Mouse (Mus musculus): ENCODE measurements at regions not wholly inside any gene's neighbourhood (a gene's known extent, or its start where the extent isn't known, plus 50 kb on each side); places are given as distances from the start of the nearest gene placed in this dataset.

GRCm38 (mm10) chr1:39069676-39070075 is 84.3 kb downstream of the Pdcl3 start:
- TF ChIP-seq CTCF (IDR thresholded peaks at IDR 0.05; ENCODE audit: control insufficient read depth, insufficient read depth, insufficient replicate concordance, low read depth, low read length) (no peak), POLR2A (IDR thresholded peaks at IDR 0.05; ENCODE audit: control insufficient read depth, low read depth, low read length) (no peak)
- no peak overlapping the region for H3K27ac ChIP-seq (ENCODE audit: control insufficient read depth, insufficient read depth, low read depth, low read length)
- no peaks in the 10 kb centered on the region for H3K27me3 ChIP-seq (ENCODE audit: control insufficient read depth, insufficient read depth, low read length)

GRCm38 (mm10) chr1:39075966-39076365 is 90.6 kb downstream of the Pdcl3 start:
- TF ChIP-seq CTCF (IDR thresholded peaks at IDR 0.05; ENCODE audit: control insufficient read depth, insufficient read depth, insufficient replicate concordance, low read depth, low read length) = no peak
- TF ChIP-seq POLR2A (IDR thresholded peaks at IDR 0.05; ENCODE audit: control insufficient read depth, low read depth, low read length) = no peak
- Histone ChIP-seq H3K36me3 (ENCODE audit: control insufficient read depth, insufficient read depth, low read length) (no peaks in the 10 kb centered on the region), H3K27ac (ENCODE audit: control insufficient read depth, insufficient read depth, low read depth, low read length) (no peak overlapping the region), H3K4me1 (ENCODE audit: control insufficient read depth, insufficient read depth, low read length) (no peaks in the 10 kb centered on the region), H3K4me3 (ENCODE audit: control insufficient read depth, low read depth, low read length) (no peak overlapping the region), H3K27me3 (ENCODE audit: control insufficient read depth, insufficient read depth, low read length) (no peaks in the 10 kb centered on the region)

More at GRCm38 (mm10) chr1:39069676-39070075, 84.3 kb downstream of the Pdcl3 start:
- no peaks in the 10 kb centered on the region for H3K4me1 ChIP-seq (ENCODE audit: control insufficient read depth, insufficient read depth, low read length)
- no peaks in the 10 kb centered on the region for H3K36me3 ChIP-seq (ENCODE audit: control insufficient read depth, insufficient read depth, low read length)
- H3K4me3 ChIP-seq (ENCODE audit: control insufficient read depth, low read depth, low read length) = no peak overlapping the region

- H3K27me3 ChIP-seq (ENCODE audit: control insufficient read depth, insufficient read depth, low read length) = no peaks in the 10 kb centered on the region
- H3K27ac ChIP-seq (ENCODE audit: control insufficient read depth, insufficient read depth, low read depth, low read length) = no peak overlapping the region
- no peaks in the 10 kb centered on the region for H3K4me1 ChIP-seq (ENCODE audit: control insufficient read depth, insufficient read depth, low read length)
- no peak for TF ChIP-seq CTCF (IDR thresholded peaks at IDR 0.05; ENCODE audit: control insufficient read depth, insufficient read depth, insufficient replicate concordance, low read depth, low read length)
- TF ChIP-seq POLR2A (IDR thresholded peaks at IDR 0.05; ENCODE audit: control insufficient read depth, low read depth, low read length) = no peak
- H3K4me3 ChIP-seq (ENCODE audit: control insufficient read depth, low read depth, low read length) = no peak overlapping the region
- no peaks in the 10 kb centered on the region for H3K36me3 ChIP-seq (ENCODE audit: control insufficient read depth, insufficient read depth, low read length)
These were observed 93.3 kb downstream of the Pdcl3 start for GRCm38 (mm10) chr1:39078584-39079315.

- Histone ChIP-seq H3K4me3 (ENCODE audit: control insufficient read depth, low read depth, low read length) (no peak overlapping the region), H3K27ac (ENCODE audit: control insufficient read depth, insufficient read depth, low read depth, low read length) (no peak overlapping the region), H3K36me3 (ENCODE audit: control insufficient read depth, insufficient read depth, low read length) (no peaks in the 10 kb centered on the region), H3K27me3 (ENCODE audit: control insufficient read depth, insufficient read depth, low read length) (no peaks in the 10 kb centered on the region), H3K4me1 (ENCODE audit: control insufficient read depth, insufficient read depth, low read length) (no peaks in the 10 kb centered on the region)
- TF ChIP-seq POLR2A (IDR thresholded peaks at IDR 0.05; ENCODE audit: control insufficient read depth, low read depth, low read length) (no peak), CTCF (IDR thresholded peaks at IDR 0.05; ENCODE audit: control insufficient read depth, insufficient read depth, insufficient replicate concordance, low read depth, low read length) (no peak)
These were observed 98.8 kb downstream of the Pdcl3 start for GRCm38 (mm10) chr1:39083911-39084826.

- Histone ChIP-seq H3K27me3 (ENCODE audit: control insufficient read depth, insufficient read depth, low read length) (no peaks in the 10 kb centered on the region), H3K4me1 (ENCODE audit: control insufficient read depth, insufficient read depth, low read length) (no peaks in the 10 kb centered on the region), H3K36me3 (ENCODE audit: control insufficient read depth, insufficient read depth, low read length) (no peaks in the 10 kb centered on the region), H3K27ac (ENCODE audit: control insufficient read depth, insufficient read depth, low read depth, low read length) (no peak overlapping the region), H3K4me3 (ENCODE audit: control insufficient read depth, low read depth, low read length) (no peak overlapping the region)
- TF ChIP-seq CTCF (IDR thresholded peaks at IDR 0.05; ENCODE audit: control insufficient read depth, insufficient read depth, insufficient replicate concordance, low read depth, low read length) (no peak), POLR2A (IDR thresholded peaks at IDR 0.05; ENCODE audit: control insufficient read depth, low read depth, low read length) (no peak)
These were observed 100.9 kb downstream of the Pdcl3 start for GRCm38 (mm10) chr1:39086273-39086672.

- H3K4me3 ChIP-seq (ENCODE audit: control insufficient read depth, low read depth, low read length) = no peak overlapping the region
- H3K27me3 ChIP-seq (ENCODE audit: control insufficient read depth, insufficient read depth, low read length) = no peaks in the 10 kb centered on the region
- H3K36me3 ChIP-seq (ENCODE audit: control insufficient read depth, insufficient read depth, low read length) = no peaks in the 10 kb centered on the region
These were observed 103.7 kb upstream of the Npas2 start for GRCm38 (mm10) chr1:39089875-39090274.

GRCm38 (mm10) chr1:39091121-39091520 is 102.4 kb upstream of the Npas2 start:
- H3K4me3 ChIP-seq (ENCODE audit: control insufficient read depth, low read depth, low read length) = no peak overlapping the region
- no peak overlapping the region for H3K27ac ChIP-seq (ENCODE audit: control insufficient read depth, insufficient read depth, low read depth, low read length)
- no peaks in the 10 kb centered on the region for H3K27me3 ChIP-seq (ENCODE audit: control insufficient read depth, insufficient read depth, low read length)
- no peaks in the 10 kb centered on the region for H3K4me1 ChIP-seq (ENCODE audit: control insufficient read depth, insufficient read depth, low read length)
- H3K36me3 ChIP-seq (ENCODE audit: control insufficient read depth, insufficient read depth, low read length) = no peaks in the 10 kb centered on the region
- TF ChIP-seq CTCF (IDR thresholded peaks at IDR 0.05; ENCODE audit: control insufficient read depth, insufficient read depth, insufficient replicate concordance, low read depth, low read length) = no peak
- TF ChIP-seq POLR2A (IDR thresholded peaks at IDR 0.05; ENCODE audit: control insufficient read depth, low read depth, low read length) = no peak

More at GRCm38 (mm10) chr1:39089875-39090274, 103.7 kb upstream of the Npas2 start:
- no peak overlapping the region for H3K27ac ChIP-seq (ENCODE audit: control insufficient read depth, insufficient read depth, low read depth, low read length)
- TF ChIP-seq POLR2A (IDR thresholded peaks at IDR 0.05; ENCODE audit: control insufficient read depth, low read depth, low read length) (no peak), CTCF (IDR thresholded peaks at IDR 0.05; ENCODE audit: control insufficient read depth, insufficient read depth, insufficient replicate concordance, low read depth, low read length) (no peak)
- H3K4me1 ChIP-seq (ENCODE audit: control insufficient read depth, insufficient read depth, low read length) = no peaks in the 10 kb centered on the region

All from testis, adult 2 months (tissue).